Mouse (Mus musculus): Measurements from ENCODE around the gene Gjc3.
"Not testable (repeated sequence)": the region's sequence is repeated elsewhere in the genome, so short reads cannot be mapped to it uniquely, and the experiment has no call there.

Gjc3 gene

GRCm38 (mm10) chr5:137962945-137963344 lies at the start of gene Gjc3:
Gene Gjc3, minus strand, starts transcription at chr5:137963098.
- no peak for DNase-seq (ENCODE audit: low read depth, low spot score)

GRCm38 (mm10) chr5:138012382-138012781 lies 49.5 kb upstream of the Gjc3 start:
- no peak for DNase-seq (ENCODE audit: low read depth, low spot score)

- no peak for DNase-seq (ENCODE audit: low read depth, low spot score)
These were observed 46.5 kb upstream of the Gjc3 start for GRCm38 (mm10) chr5:138009437-138009836.

- DNase-seq (ENCODE audit: low read depth, low spot score), result no peak
These were observed 23.5 kb upstream of the Gjc3 start for GRCm38 (mm10) chr5:137986351-137986750.

GRCm38 (mm10) chr5:137981300-137981699 lies 18.4 kb upstream of the Gjc3 start, which contains the start of gene Azgp1:
Gene Azgp1, plus strand, starts transcription at chr5:137981520.
- DNase-seq (ENCODE audit: low read depth, low spot score), result no peak

GRCm38 (mm10) chr5:137979081-137979480 lies 16.2 kb upstream of the Gjc3 start:
- DNase-seq (ENCODE audit: low read depth, low spot score), result no peak

DNA sequence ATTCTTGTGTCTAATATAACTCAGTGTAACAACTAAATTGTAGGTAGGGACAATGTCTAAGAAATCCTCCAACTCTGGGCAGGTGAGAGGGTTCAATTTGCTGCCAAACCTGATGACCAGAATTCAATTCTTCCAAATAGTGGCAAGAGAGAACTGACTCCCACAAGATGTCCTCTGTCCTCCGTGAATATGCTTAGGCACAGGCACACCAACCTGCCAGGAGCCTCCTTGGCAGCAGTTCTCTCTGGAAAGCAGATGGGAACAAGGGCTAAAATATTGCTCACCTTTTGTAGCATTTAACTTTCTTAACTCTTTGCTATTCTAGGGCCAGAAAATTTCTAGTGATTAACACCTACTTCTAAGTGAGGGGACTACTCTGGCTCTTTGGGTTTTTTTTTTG lies 14.4 kb upstream of the Gjc3 start:
- no peak for DNase-seq (ENCODE audit: low read depth, low spot score)

DNA sequence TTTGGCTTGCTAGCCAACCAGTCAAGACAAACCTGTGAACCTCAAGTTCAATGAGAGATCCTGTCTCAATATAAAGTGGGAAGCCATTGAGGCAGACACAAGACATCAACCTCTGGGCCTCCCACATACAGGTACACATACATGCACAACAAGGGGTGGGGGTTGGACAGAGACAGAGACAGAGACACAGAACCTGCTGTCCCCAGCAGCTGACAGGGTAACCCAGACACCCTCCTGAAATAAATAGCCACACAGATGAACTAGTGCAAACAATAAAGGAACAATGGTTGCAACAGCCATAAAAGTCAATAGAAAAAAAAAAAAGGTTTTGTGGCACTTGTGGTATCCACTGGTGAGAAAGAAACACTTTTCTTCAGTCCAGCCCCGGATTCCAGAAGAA lies 12.5 kb upstream of the Gjc3 start:
- no peak for DNase-seq (ENCODE audit: low read depth, low spot score)

DNA sequence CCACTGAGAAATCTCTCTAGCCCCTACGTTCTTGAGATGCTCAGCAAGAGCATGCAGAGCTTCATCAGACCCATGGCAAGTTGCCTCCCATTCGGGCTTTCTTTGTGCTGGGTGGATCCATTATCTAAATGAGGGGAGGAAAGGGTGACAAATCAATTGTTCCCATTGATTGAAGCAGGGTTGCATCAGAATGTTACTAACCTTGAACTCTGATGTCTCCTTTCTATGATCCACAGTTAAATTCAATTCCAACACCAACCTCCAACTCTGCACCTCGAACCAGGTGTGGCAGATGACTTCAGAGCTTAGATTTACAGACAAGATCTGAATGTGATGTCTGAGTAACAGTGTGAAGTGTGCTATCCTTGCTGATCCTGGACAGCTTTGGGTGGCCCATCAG lies 11.8 kb upstream of the Gjc3 start:
- DNase-seq (ENCODE audit: low read depth, low spot score), result no peak

DNA sequence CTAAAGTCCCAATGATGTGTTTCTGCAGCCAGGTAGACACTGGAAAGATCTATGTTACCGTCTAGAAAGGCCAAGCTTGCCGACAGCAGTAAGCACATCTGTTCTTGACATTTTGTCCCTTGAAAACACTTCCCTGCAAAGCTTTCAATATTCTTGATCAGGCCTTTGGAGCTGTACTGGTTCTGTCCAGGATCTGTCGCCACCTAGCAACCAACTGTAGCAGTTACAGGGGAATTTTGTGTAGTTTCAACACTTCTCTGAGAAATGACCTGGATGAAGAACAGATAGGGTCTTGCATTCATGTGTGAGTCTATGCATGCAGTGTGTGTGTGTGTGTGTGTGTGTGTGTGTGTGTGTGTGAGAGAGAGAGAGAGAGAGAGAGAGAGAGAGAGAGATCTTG lies 10.8 kb upstream of the Gjc3 start:
- peak; percentile 6 for DNase-seq (ENCODE audit: low read depth, low spot score)

DNA sequence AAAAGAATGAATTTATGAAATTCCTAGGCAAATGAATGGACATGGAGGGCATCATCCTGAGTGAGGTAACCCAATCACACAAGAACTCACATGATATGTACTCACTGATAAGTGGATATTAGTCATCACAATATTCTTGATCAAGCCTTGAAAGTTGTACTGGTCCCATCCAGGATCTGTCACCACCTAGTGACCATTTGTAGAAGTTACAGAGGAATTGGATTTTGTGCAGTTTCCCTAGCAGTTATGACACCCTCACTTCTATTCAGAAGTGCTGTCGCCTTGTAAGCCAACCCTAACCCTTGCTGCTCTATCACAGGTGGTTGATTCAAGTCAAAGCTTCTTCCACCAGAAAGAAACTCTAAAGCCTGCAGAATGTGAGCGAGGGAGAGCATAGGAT lies 10.3 kb upstream of the Gjc3 start:
- DNase-seq (ENCODE audit: low read depth, low spot score), result peak; percentile 19

- no peak for DNase-seq (ENCODE audit: low read depth, low spot score)
These were observed 3.6 kb upstream of the Gjc3 start for GRCm38 (mm10) chr5:137966492-137966891.

GRCm38 (mm10) chr5:137956404-137956803 lies 6.5 kb downstream of the Gjc3 start:
- no peak for DNase-seq (ENCODE audit: low read depth, low spot score)

DNA sequence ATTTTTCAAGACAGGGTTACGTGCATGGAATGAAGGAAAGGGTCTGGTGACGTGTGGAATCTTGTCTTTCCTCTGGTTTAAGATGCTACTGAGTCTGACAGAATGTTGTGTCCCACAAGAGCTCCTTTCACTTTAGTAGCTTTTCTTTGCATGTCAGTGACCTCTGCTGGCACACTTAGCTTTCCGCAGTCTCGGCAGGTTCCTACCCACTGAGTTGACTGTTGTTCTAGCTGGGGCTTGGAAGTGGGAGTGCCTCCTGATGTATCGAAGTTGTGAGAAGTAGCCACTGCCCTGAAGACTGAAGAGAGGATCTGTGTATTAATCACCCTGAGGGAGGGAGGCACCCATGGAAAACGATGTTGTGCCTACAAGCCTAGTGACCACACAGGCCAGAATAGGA lies 11.7 kb downstream of the Gjc3 start:
- DNase-seq (ENCODE audit: low read depth, low spot score), result peak; percentile 2

GRCm38 (mm10) chr5:137947303-137947702 lies 15.6 kb downstream of the Gjc3 start:
- no peak for DNase-seq (ENCODE audit: low read depth, low spot score)

DNA sequence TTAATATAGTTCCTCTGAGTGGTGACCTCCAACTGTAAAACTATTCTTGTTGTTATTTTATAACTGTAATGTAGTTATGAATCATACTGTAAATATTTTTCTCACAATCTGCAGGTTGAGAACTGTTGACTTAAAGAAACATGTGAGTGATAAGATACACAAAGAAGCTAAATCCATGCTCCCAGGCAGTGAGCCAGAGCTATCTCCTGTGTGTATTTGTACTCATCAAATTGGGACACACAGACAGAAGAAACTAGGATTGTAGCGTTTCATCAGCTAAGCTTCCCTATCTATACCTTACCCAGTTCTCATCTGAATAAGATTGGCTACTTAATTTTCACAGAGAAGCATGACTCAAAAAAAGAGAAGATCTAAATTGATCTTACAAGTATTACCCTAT lies 19.8 kb downstream of the Gjc3 start:
- no peak for DNase-seq (ENCODE audit: low read depth, low spot score)

DNA sequence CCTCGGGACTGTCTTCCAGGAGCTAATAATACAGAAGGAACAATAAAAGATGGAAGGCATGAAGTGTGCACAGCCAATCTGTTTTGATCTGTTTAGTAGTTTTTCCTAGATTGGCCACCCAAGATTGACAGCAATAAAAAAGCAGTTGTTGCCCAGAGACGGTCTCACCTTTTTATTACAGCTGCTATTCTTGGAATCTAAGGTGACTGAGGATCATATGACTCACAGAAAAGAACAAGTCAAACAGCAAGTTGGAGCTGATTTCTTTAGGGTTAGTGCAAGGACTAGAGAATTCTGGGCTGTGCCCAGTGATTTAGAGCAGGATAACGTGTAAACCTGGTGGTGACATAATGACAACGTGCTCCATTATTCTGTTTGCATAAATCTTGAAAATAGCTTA lies 21.9 kb downstream of the Gjc3 start:
- no peak for DNase-seq (ENCODE audit: low read depth, low spot score)

GRCm38 (mm10) chr5:137937238-137937637 lies 25.7 kb downstream of the Gjc3 start:
- DNase-seq (ENCODE audit: low read depth, low spot score), result peak; percentile 4

DNA sequence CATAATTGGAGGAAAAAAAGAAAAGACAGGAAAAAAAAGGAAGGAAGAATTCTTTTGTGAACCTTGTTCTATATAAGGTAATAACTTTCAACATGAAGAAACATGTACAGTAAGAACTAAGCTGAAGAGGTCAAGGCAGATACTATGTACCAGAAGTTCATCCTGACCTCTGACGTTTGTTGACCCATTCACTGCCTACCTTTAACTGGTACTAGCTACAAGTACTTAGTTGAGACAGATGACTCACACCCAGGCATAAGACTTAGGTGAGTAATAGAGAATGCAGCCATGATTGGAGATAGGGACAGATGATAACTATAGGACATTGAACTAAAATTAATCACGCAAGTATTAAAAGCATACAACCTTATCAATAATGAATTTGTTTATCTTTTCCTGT lies 26.4 kb downstream of the Gjc3 start:
- DNase-seq (ENCODE audit: low read depth, low spot score), result no peak

DNA sequence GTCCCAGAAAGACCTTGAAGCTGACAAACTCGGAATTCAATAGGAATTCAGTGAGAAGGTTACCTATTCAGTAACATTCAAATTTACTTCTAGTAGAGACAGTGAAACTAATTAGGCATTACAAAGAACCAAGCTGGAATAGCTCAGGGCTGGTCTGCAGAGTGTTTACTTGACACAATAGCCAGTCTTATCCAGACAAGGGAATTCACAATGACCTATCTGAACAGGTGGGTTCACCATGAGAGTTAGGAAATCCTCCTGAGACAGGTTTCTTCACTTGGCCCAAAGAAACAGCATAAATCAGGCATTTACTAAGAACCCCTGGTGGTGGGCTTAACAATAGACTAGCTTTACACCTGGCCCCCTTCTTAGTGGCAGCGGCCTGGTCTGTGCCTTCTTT lies 29.0 kb downstream of the Gjc3 start:
- DNase-seq (ENCODE audit: low read depth, low spot score), result not testable (repeated sequence)

GRCm38 (mm10) chr5:137928439-137928838 lies 34.5 kb downstream of the Gjc3 start:
- DNase-seq (ENCODE audit: low read depth, low spot score), result no peak

- DNase-seq (ENCODE audit: low read depth, low spot score), result no peak
These were observed 40.7 kb downstream of the Gjc3 start for GRCm38 (mm10) chr5:137922171-137922570.

GRCm38 (mm10) chr5:137921532-137921931 lies 41.4 kb downstream of the Gjc3 start, which contains the start of gene Cyp3a13:
Gene Cyp3a13, minus strand, starts transcription at chr5:137921619.
- no peak for DNase-seq (ENCODE audit: low read depth, low spot score)

DNA sequence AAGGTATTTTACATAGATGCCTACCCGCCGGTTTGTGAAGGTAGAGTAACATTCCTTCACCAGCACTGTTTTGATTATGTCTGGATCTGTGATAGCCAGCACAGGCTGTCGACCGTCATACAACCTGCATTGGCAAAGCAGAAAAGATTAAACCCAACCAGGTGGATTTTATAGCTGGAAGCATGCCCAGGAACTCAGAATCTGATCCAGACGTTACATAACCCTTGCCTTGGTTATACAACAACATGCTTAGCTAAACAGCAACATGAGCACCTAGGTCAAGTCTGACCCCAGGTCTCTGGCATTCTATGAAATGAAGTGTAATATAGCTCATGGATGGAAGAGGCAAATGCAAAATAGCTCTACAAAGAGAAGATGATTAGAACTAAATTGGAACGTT lies 47.3 kb downstream of the Gjc3 start:
- no peak for DNase-seq (ENCODE audit: low read depth, low spot score)
